Mouse (Mus musculus): Measurements from ENCODE around the gene Cwf19l1.

GRCm38 (mm10) chr19:44135960-44136485 is 347 bp upstream of the Cwf19l1 start:
- TF ChIP-seq POLR2A (IDR thresholded peaks at IDR 0.05; ENCODE audit: borderline replicate concordance, extremely low read depth, low read depth, low read length) = no peak
- TF ChIP-seq CTCF (IDR thresholded peaks at IDR 0.05; ENCODE audit: insufficient read depth, low read length) = no peak

All from lung, adult 2 months (tissue).